Mouse (Mus musculus): ENCODE results near the gene Grpr. TPM values are rescaled to one million over a fixed set of nuclear protein-coding genes. Genes with fewer than 3 reads are reported as not detected.

Gene Grpr
- not detected in 2 replicates for polyA plus RNA-seq (2014; fragmentation: Nextera tagmentation; extraction: Ambion mirVana)

DNA sequence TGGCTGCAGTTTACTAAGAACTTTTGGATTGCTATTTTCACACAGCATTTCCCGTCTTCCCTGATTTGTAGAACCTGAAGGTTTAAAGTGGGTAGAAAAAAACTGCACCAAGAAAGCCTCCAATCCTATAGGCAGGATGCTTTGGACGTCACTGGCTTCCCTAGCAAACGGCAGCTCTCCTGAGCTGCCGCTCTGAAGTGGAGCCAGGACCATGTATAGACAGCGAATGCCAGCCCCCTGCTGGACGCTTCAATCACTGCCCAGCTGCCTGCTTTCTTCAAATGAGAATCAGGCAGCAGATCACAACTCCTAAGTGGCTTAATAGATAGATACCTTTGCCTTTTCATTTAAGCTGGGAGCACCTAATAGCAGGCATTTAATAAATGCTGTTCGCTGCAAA is at the start of gene Grpr:
Grpr (minus strand) TSS at position 12 of the 400 bp plus-strand sequence.
- Histone ChIP-seq H3K9me3 (ENCODE audit: control insufficient read depth, low read length) (no peaks in the 10 kb centered on the region), H3K4me3 (ENCODE audit: low read depth, low read length) (no peak within 1 kb of the TSS), H3K36me3 (ENCODE audit: control insufficient read depth, insufficient read depth, low read length) (no peaks in the 10 kb centered on the region), H3K27ac (ENCODE audit: low read depth, low read length) (no peak within 1 kb of the TSS), H3K4me1 (ENCODE audit: control insufficient read depth, insufficient read depth, low read length) (no peaks in the 10 kb centered on the region), H3K9ac (ENCODE audit: low read length) (no peak within 1 kb of the TSS), H3K27me3 (ENCODE audit: control insufficient read depth, insufficient read depth, low read length) (no peaks in the 10 kb centered on the region), H3K4me2 (ENCODE audit: low read depth) (no peak within 1 kb of the TSS)
- ATAC-seq (ENCODE audit: insufficient read depth, low FRiP score, low TSS enrichment) (peak; percentile 90), DNase-seq (ENCODE audit: low spot score) (peak; percentile 62)
- WGBS: 25% methylated on average over 7 of the region's 7 CpGs

DNA sequence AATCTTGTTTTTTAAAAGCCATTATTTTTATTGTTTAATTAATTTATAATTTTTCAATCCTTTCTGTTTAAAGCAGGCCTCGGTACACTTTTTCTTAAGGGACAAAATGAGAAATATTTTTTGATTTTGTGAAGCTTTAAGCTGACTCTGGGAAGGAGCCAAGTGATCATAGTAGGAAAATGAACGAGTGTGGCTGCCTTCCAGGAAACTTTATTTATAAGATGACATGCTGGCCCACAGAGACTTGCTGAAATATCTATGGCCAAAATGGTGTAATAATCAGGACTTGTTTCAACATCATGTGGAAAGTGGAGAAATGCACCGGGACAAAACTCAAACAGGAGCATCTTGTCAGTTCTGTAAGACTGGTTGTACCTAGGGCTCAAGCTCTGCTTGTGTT is 11.0 kb upstream of the Grpr start:
- Histone ChIP-seq H3K9ac (ENCODE audit: low read length) (no peak overlapping the region), H3K4me3 (ENCODE audit: low read depth, low read length) (no peak overlapping the region), H3K27ac (ENCODE audit: low read depth, low read length) (no peak overlapping the region), H3K27me3 (ENCODE audit: control insufficient read depth, insufficient read depth, low read length) (no peaks in the 10 kb centered on the region), H3K4me1 (ENCODE audit: control insufficient read depth, insufficient read depth, low read length) (no peaks in the 10 kb centered on the region), H3K36me3 (ENCODE audit: control insufficient read depth, insufficient read depth, low read length) (no peaks in the 10 kb centered on the region), H3K4me2 (ENCODE audit: low read depth) (no peak overlapping the region), H3K9me3 (ENCODE audit: control insufficient read depth, low read length) (no peaks in the 10 kb centered on the region)
- 82% methylated on average over 3 of the region's 3 CpGs for WGBS
- no peak for ATAC-seq (ENCODE audit: insufficient read depth, low FRiP score, low TSS enrichment)
- no peak for DNase-seq (ENCODE audit: low spot score)

DNA sequence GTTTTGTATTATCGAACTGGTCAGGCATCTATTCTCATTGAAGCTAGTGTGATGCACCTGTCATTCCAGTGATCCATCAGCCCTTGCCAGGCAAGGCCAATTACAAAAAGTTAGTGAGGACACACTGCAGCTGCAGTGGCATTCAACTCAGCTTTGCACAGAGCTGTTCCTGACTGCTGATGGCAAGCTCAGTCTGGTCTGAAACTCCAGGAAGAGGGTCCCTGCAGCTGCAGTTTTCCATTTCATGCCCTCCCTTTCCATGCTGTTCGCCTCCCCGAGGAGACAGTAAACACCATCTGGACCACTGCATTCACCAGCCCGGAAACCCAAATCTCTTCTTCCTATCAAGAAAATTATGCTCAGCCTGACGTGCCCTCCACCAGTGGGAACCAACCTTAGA is 2.4 kb downstream of the Grpr start:
- ATAC-seq (ENCODE audit: insufficient read depth, low FRiP score, low TSS enrichment): no peak
- 71% methylated on average over 5 of the region's 5 CpGs for WGBS
- Histone ChIP-seq H3K27me3 (ENCODE audit: control insufficient read depth, insufficient read depth, low read length) (0 out of 2 replicates have a peak, but pooled peaks cover 4% of the 10 kb centered on the region), H3K4me3 (ENCODE audit: low read depth, low read length) (no peak overlapping the region), H3K9ac (ENCODE audit: low read length) (no peak overlapping the region), H3K4me1 (ENCODE audit: control insufficient read depth, insufficient read depth, low read length) (no peaks in the 10 kb centered on the region), H3K36me3 (ENCODE audit: control insufficient read depth, insufficient read depth, low read length) (no peaks in the 10 kb centered on the region), H3K4me2 (ENCODE audit: low read depth) (no peak overlapping the region), H3K9me3 (ENCODE audit: control insufficient read depth, low read length) (no peaks in the 10 kb centered on the region), H3K27ac (ENCODE audit: low read depth, low read length) (no peak overlapping the region)
- no peak for DNase-seq (ENCODE audit: low spot score)

DNA sequence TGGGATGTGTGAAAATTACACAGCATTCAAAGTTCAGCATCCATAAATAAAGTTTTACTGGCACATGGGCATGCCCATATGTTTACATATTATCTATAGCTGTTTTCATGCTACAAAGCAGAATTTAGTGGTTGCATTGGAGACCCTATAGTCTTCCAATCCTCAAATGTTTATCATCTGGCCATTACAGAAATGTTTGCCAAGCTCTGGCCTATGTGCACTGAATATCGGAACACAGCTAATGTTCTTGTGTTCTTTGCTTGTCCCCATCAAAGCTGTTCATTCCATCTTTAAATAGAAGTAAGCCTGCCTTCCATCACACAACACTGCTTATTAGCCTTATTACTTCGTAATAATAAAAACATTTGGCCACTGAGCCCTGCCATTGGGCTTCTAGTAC is 16.6 kb downstream of the Grpr start:
- no peaks in the 10 kb centered on the region for H3K9me3 ChIP-seq (ENCODE audit: control insufficient read depth, low read length)
- H3K36me3 ChIP-seq (ENCODE audit: control insufficient read depth, insufficient read depth, low read length): no peaks in the 10 kb centered on the region
- H3K4me1 ChIP-seq (ENCODE audit: control insufficient read depth, insufficient read depth, low read length): no peaks in the 10 kb centered on the region
- ATAC-seq (ENCODE audit: insufficient read depth, low FRiP score, low TSS enrichment) (no peak), DNase-seq (ENCODE audit: low spot score) (no peak)
- H3K9ac ChIP-seq (ENCODE audit: low read length): no peak overlapping the region
- no peak overlapping the region for H3K4me3 ChIP-seq (ENCODE audit: low read depth, low read length)
- WGBS: 71% methylated on average over 2 of the region's 2 CpGs
- H3K4me2 ChIP-seq (ENCODE audit: low read depth): no peak overlapping the region
- H3K27me3 ChIP-seq (ENCODE audit: control insufficient read depth, insufficient read depth, low read length): peaks cover 2% of the 10 kb centered on the region; the same call in 1 of the 2 replicates
- H3K27ac ChIP-seq (ENCODE audit: low read depth, low read length): no peak overlapping the region

DNA sequence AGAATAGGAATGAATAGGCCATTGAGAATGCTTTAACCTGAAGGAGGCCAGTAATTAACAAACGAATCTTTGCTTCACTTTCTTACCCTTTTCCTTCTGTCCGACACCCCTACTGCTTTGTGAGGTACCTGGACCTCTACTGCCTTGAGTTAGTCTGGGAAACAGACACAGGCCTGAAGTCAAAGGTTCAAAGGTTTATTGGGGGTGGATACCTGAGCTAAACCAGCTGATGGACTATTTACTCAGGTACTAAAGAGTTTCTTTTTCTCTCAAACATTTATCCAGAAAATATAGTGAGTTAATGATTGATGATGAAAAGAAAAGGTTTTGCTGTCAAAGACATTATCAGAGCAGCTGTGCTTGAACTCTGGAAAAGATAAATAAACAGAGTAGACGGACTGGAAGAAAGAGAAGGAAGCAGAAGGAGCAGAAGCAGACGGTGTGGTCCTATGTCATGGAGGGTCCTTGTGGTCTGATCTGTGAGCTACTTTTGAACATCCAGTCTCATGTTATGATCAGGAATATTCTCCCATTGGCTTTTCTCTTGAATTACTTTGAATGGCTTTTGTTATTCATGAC is 30.4 kb downstream of the Grpr start:
- DNase-seq (ENCODE audit: low spot score) (no peak), ATAC-seq (ENCODE audit: insufficient read depth, low FRiP score, low TSS enrichment) (no peak)
- H3K4me1 ChIP-seq (ENCODE audit: control insufficient read depth, insufficient read depth, low read length): no peaks in the 10 kb centered on the region
- H3K4me3 ChIP-seq (ENCODE audit: low read depth, low read length): no peak overlapping the region
- H3K9ac ChIP-seq (ENCODE audit: low read length): no peak overlapping the region
- H3K36me3 ChIP-seq (ENCODE audit: control insufficient read depth, insufficient read depth, low read length): no peaks in the 10 kb centered on the region
- no peak overlapping the region for H3K27ac ChIP-seq (ENCODE audit: low read depth, low read length)
- 84% methylated on average over 4 of the region's 4 CpGs for WGBS
- H3K27me3 ChIP-seq (ENCODE audit: control insufficient read depth, insufficient read depth, low read length): no peaks in the 10 kb centered on the region
- no peaks in the 10 kb centered on the region for H3K9me3 ChIP-seq (ENCODE audit: control insufficient read depth, low read length)
- no peak overlapping the region for H3K4me2 ChIP-seq (ENCODE audit: low read depth)

DNA sequence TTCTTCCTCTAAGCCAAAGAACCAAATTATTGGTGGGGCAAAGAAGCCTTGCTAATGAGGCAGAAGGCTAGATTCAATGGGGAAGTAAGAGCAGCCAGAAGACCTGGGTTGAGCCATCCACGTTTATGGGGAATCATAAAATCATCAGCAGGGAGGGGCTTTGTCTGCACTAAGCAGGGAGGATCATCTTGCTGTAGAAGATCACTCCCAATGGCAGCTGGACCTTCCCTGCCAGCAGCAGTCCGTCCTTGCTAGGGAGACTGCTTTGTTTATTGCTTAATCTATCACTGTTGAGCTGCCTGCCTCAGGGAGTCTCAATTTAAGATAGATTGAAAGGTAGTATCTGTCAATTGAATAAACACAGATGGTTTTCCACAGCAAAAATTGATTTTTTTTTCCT is 37.7 kb downstream of the Grpr start:
- Histone ChIP-seq H3K27ac (ENCODE audit: low read depth, low read length) (no peak overlapping the region), H3K9me3 (ENCODE audit: control insufficient read depth, low read length) (no peaks in the 10 kb centered on the region), H3K36me3 (ENCODE audit: control insufficient read depth, insufficient read depth, low read length) (no peaks in the 10 kb centered on the region), H3K4me2 (ENCODE audit: low read depth) (no peak overlapping the region), H3K4me1 (ENCODE audit: control insufficient read depth, insufficient read depth, low read length) (no peaks in the 10 kb centered on the region), H3K27me3 (ENCODE audit: control insufficient read depth, insufficient read depth, low read length) (no peaks in the 10 kb centered on the region), H3K4me3 (ENCODE audit: low read depth, low read length) (no peak overlapping the region), H3K9ac (ENCODE audit: low read length) (no peak overlapping the region)
- 18% methylated on average over 2 of the region's 2 CpGs for WGBS
- DNase-seq (ENCODE audit: low spot score): no peak
- no peak for ATAC-seq (ENCODE audit: insufficient read depth, low FRiP score, low TSS enrichment)

DNA sequence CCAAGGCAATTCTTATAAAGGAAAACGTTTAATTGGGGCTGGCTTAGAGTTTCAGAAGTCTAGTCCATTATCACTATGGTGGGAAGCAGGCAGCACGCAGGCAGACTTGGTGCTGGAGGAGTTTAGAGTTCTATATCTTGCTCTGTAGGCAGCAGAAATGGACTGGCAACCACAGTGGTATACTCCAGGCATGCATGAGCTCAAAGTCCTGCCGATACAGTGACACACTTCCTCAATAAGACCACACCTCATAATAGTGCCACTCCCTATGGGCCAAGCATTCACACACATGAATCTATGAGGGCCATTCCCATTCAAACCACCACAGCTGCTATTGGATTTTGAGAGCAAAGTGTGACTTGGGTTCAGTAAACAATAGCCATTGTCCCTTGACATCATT is 47.4 kb downstream of the Grpr start:
- 71% methylated on average over 3 of the region's 3 CpGs for WGBS
- no peak for ATAC-seq (ENCODE audit: insufficient read depth, low FRiP score, low TSS enrichment)
- H3K27me3 ChIP-seq (ENCODE audit: control insufficient read depth, insufficient read depth, low read length): no peaks in the 10 kb centered on the region
- no peak overlapping the region for H3K9ac ChIP-seq (ENCODE audit: low read length)
- H3K4me2 ChIP-seq (ENCODE audit: low read depth): no peak overlapping the region
- no peaks in the 10 kb centered on the region for H3K9me3 ChIP-seq (ENCODE audit: control insufficient read depth, low read length)
- no peaks in the 10 kb centered on the region for H3K4me1 ChIP-seq (ENCODE audit: control insufficient read depth, insufficient read depth, low read length)
- DNase-seq (ENCODE audit: low spot score): no peak
- no peak overlapping the region for H3K4me3 ChIP-seq (ENCODE audit: low read depth, low read length)
- H3K36me3 ChIP-seq (ENCODE audit: control insufficient read depth, insufficient read depth, low read length): no peaks in the 10 kb centered on the region
- no peak overlapping the region for H3K27ac ChIP-seq (ENCODE audit: low read depth, low read length)

Other genes with a start within 250 kb of the Grpr start
- gene Rnf138rt1, start 211.7 kb upstream of the Grpr start, polyA plus RNA-seq (2014; fragmentation: Nextera tagmentation; extraction: Ambion mirVana): 0.47 and 0.97 TPM in 2 replicates

Measured in neural tube, embryonic 11.5 days (tissue).